Mouse (Mus musculus): ENCODE measurements at regions not wholly inside any gene's neighbourhood (a gene's known extent, or its start where the extent isn't known, plus 50 kb on each side); places are given as distances from the start of the nearest gene placed in this dataset.
A peak's percentile ranks its signal among the peaks of the same experiment; 100 is the strongest.

GRCm38 (mm10) chr15:36666566-36666965 lies 341.0 kb downstream of the Zfp706 start:
- DNase-seq, result peak; percentile 55

- no peak for DNase-seq
Observed at GRCm38 (mm10) chr15:36664391-36664790, 343.2 kb downstream of the Zfp706 start.

GRCm38 (mm10) chr15:36660986-36661385 lies 346.6 kb downstream of the Zfp706 start:
- peak; percentile 40 for DNase-seq
